Mouse (Mus musculus): Measurements from ENCODE around the gene Pkdrej. TPM values are rescaled to one million over a fixed set of nuclear protein-coding genes. Genes with fewer than 3 reads are reported as not detected.

Gene Pkdrej
- polyA plus RNA-seq, 1 experiment from 2014 or later = 0.15 TPM

DNA sequence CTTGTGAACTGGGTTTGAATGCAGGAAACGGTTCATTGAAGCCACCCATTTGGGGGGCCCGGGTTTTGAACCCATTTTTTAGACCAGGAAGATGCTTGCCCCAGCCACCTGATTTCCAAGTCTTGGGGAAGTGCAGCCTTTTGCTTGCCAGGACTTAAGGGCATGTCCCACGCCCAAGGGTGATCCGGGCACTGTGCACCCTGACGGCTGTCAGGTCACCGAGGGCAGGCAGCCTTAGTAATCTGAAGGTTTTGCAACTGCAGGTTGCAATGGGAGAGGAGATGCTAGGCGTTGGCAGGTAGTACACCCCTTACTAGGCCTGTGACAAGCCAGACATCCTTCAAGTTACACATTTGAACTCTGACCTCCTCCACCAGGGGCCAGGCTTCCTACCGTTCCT, 11.1 kb upstream of the Pkdrej start:
- H3K27ac ChIP-seq = peak overlapping the region; percentile 57; the same call in 1 of the 2 replicates
- ATAC-seq (ENCODE audit: borderline replicate concordance, extremely low read depth, low FRiP score, low TSS enrichment) = 0 out of 2 replicates have a peak, but pooled peaks have one; percentile 28
- H3K4me1 ChIP-seq = peaks cover 15% of the 10 kb centered on the region
- H3K36me3 ChIP-seq = no peaks in the 10 kb centered on the region
- no peaks in the 10 kb centered on the region for H3K9me3 ChIP-seq
- WGBS = 41% methylated on average over 8 of the region's 8 CpGs
- H3K4me3 ChIP-seq = peak overlapping the region; percentile 63
- peak overlapping the region; percentile 83 for H3K4me2 ChIP-seq
- H3K9ac ChIP-seq = peak overlapping the region; percentile 63
- H3K27me3 ChIP-seq = no peaks in the 10 kb centered on the region

DNA sequence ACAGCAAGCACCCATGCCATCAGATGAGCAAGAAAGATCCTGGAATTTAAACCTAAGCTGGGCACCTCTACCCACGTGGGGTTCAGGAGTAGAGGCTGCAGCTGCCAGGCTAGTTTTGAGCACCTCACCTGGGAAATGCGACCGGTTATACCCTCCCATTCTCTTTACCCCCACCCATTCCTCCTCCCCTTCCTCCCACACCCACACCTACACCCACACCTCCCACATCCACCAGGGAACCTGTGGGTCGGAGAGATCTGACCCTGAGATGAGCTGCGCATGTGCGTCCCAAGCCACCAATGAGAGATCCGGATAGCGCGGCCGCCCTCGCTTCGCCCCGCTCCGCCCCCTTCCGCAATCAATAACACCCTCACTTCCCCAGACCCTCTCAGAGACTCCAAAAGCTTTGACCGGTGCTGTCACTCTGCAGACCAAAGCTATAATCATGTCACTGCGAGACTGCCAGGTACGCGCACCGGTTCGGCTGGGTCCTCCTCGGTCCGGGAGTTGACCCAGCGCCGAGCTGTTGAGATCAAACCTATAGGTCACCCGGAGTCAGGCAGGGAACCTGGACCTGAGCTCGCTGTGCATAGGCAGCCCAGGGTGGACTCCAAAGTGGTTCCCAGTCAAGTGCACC, 10.5 kb upstream of the Pkdrej start, which contains the start of gene Ttc38:
Gene Ttc38 (plus strand): TSS at position 353 of the 637 bp plus-strand sequence.
- H3K9me3 ChIP-seq = no peaks in the 10 kb centered on the region
- peak within 1 kb of the TSS; percentile 83 for H3K4me2 ChIP-seq
- no peaks in the 10 kb centered on the region for H3K27me3 ChIP-seq
- peaks cover 15% of the 10 kb centered on the region for H3K4me1 ChIP-seq
- no peaks in the 10 kb centered on the region for H3K36me3 ChIP-seq
- peak within 1 kb of the TSS; percentile 57 for H3K27ac ChIP-seq
- H3K9ac ChIP-seq = peak within 1 kb of the TSS; percentile 63
- H3K4me3 ChIP-seq = peak within 1 kb of the TSS; percentile 63
- WGBS = 2% methylated on average over 27 of the region's 27 CpGs
- peak; percentile 82 for ATAC-seq (ENCODE audit: borderline replicate concordance, extremely low read depth, low FRiP score, low TSS enrichment)

DNA sequence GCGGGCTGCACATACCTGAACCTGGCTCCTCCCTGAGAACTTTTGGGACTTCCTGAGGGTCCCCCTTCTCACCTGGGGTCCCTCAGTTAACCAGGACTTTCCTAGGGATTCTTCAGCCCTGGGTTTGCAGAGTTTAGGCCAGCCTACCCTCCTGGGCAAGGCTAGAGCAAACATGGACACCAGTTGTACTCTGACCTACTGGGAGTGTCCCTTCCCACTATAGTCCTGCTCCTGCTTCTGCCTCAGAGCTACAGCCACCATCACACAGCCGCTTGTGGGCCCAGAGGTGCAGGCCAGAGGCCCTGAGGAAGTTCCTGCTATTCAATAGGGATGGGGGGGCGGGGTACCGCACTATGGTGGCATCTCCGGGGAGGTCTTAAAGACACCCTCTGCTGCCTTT, 7.9 kb upstream of the Pkdrej start:
- WGBS = 71% methylated on average over 5 of the region's 5 CpGs
- Histone ChIP-seq H3K4me1 (peaks cover 15% of the 10 kb centered on the region), H3K27me3 (no peaks in the 10 kb centered on the region), H3K9me3 (no peaks in the 10 kb centered on the region), H3K9ac (no peak overlapping the region), H3K4me3 (no peak overlapping the region), H3K27ac (no peak overlapping the region), H3K4me2 (no peak overlapping the region), H3K36me3 (no peaks in the 10 kb centered on the region)
- no peak for ATAC-seq (ENCODE audit: borderline replicate concordance, extremely low read depth, low FRiP score, low TSS enrichment)

DNA sequence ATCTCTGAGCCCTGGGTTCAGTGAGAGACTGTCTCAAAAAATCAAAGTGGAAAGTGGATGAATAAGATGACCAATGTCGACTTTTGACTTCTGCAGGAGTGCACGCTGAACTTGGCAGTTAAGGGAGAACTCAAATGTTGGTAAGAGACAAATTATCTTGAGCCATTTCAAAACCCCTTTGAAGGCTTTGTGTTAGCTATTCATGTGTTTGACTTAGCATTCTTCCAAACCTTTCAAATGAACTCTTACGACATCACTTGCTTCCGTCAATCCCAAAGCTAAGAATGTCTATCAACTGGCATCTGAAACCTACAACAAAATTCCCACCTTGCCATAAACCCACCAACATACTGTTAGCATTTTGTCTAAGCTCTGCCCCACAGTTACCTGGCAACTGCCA, 6.5 kb upstream of the Pkdrej start:
- H3K9ac ChIP-seq = no peak overlapping the region
- no peak overlapping the region for H3K4me2 ChIP-seq
- H3K9me3 ChIP-seq = no peaks in the 10 kb centered on the region
- peaks cover 15% of the 10 kb centered on the region for H3K4me1 ChIP-seq
- H3K4me3 ChIP-seq = no peak overlapping the region
- ATAC-seq (ENCODE audit: borderline replicate concordance, extremely low read depth, low FRiP score, low TSS enrichment) = no peak
- no peak overlapping the region for H3K27ac ChIP-seq
- no peaks in the 10 kb centered on the region for H3K36me3 ChIP-seq
- 0 out of 2 replicates have a peak, but pooled peaks cover 6% of the 10 kb centered on the region for H3K27me3 ChIP-seq
- WGBS = 50% methylated on average over 4 of the region's 4 CpGs

DNA sequence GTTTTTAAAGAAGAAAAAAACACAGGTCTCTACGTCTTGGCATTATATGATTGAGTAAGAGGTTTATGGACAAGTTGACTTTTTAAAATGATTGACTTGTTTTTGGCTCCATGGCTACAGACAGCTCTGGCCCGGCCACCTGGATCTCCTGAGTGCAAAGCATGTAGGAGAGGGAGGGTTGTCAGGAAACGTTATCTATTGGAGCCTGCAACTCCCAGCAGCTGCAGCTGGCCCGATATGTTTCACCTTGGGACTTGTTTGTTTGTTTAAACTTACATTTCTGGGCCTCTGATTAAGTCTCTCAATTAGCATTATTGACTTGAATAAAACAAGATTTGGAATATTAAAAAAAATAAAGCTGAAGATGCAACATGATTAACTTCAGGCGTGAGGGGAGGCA, 5.1 kb upstream of the Pkdrej start:
- Histone ChIP-seq H3K4me3 (no peak overlapping the region), H3K4me2 (no peak overlapping the region), H3K9me3 (no peaks in the 10 kb centered on the region), H3K36me3 (no peaks in the 10 kb centered on the region), H3K27me3 (0 out of 2 replicates have a peak, but pooled peaks cover 6% of the 10 kb centered on the region), H3K4me1 (peaks cover 8% of the 10 kb centered on the region), H3K27ac (no peak overlapping the region), H3K9ac (no peak overlapping the region)
- WGBS = 31% methylated on average over 5 of the region's 5 CpGs
- ATAC-seq (ENCODE audit: borderline replicate concordance, extremely low read depth, low FRiP score, low TSS enrichment) = no peak

DNA sequence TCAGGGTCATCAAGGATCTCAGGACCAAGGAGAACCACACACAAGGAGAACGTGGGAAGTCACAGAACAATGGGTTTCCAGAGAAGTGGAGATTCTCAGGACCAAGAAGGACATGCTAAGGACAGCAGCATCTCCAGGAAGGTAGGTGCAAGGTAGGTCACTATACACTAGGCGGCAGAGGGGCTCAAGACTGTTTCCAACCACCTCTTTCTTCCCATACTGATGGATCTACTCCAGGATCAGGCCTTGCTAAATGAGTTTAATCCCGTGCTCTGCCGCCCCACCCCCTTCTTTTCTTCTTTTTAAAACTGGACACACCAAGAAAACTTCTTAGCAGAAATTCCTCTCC, 451 bp upstream of the Pkdrej start:
- Histone ChIP-seq H3K4me2 (peak overlapping the region; percentile 98), H3K27ac (no peak overlapping the region), H3K9ac (peak overlapping the region; percentile 52), H3K36me3 (0 out of 2 replicates have a peak, but pooled peaks cover 4% of the 10 kb centered on the region), H3K4me3 (peak overlapping the region; percentile 50), H3K4me1 (peaks cover 10% of the 10 kb centered on the region; the same call in 1 of the 2 replicates), H3K9me3 (no peaks in the 10 kb centered on the region; the same call in 1 of the 2 replicates), H3K27me3 (peaks cover 22% of the 10 kb centered on the region)
- ATAC-seq (ENCODE audit: borderline replicate concordance, extremely low read depth, low FRiP score, low TSS enrichment) = peak; percentile 57; the same call in 1 of the 2 replicates
- WGBS = 13% methylated on average over 4 of the region's 4 CpGs

- 46% methylated on average over 10 of the region's 10 CpGs for WGBS
- Histone ChIP-seq H3K4me2 (no peak overlapping the region), H3K4me3 (no peak overlapping the region), H3K27ac (no peak overlapping the region), H3K9ac (no peak overlapping the region), H3K4me1 (peaks cover 16% of the 10 kb centered on the region), H3K27me3 (no peaks in the 10 kb centered on the region), H3K9me3 (no peaks in the 10 kb centered on the region), H3K36me3 (no peaks in the 10 kb centered on the region)
- no peak for ATAC-seq (ENCODE audit: borderline replicate concordance, extremely low read depth, low FRiP score, low TSS enrichment)
Observed at GRCm38 (mm10) chr15:85813428-85813827, 8.1 kb downstream of the Pkdrej start.

DNA sequence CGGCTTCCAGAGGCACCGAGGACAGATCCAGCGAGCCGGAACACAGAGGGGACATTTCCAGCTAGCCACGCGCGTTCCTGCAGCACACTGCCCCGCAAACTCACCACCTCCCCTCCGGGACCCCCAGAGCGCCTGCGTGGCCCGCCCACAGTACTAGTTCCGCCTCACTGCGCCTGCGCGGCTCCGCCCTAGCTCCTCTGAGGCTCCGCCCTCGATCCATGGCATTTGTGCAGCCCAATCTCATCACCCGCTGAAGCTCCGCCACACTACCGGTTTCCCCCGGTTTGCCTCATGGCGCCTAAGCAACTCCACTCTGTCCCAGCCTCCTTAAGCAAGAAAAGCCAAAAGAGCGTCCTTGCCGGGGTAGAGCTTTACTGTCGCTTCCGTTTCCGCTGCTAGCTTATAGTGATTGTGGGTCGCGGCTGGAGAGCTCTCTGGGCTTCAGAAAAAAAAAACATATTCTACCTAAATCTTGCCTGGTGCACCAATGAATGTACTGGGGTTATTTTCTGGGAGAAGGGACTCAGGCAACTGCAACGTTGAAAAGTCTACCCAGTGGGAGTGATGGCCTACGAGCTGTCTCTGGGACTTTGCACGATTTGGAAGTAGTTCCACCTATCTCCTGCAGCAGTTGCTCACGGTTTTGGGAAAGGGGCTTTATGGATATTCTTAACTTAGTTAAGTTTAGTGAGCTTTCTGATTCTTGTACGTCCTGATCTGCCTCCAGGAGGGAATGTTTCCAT, 9.8 kb downstream of the Pkdrej start, which contains the start of gene Cdpf1:
Gene Cdpf1 (minus strand): TSS at position 163 of the 743 bp plus-strand sequence.
- peak; percentile 95 for ATAC-seq (ENCODE audit: borderline replicate concordance, extremely low read depth, low FRiP score, low TSS enrichment)
- H3K36me3 ChIP-seq = no peaks in the 10 kb centered on the region
- 2% methylated on average over 36 of the region's 36 CpGs for WGBS

GRCm38 (mm10) chr15:85810806-85811521, 10.6 kb downstream of the Pkdrej start:
- Histone ChIP-seq H3K4me2 (peak overlapping the region; percentile 87), H3K36me3 (no peaks in the 10 kb centered on the region), H3K27me3 (no peaks in the 10 kb centered on the region), H3K9me3 (no peaks in the 10 kb centered on the region), H3K4me3 (peak overlapping the region; percentile 84), H3K4me1 (peaks cover 16% of the 10 kb centered on the region), H3K9ac (peak overlapping the region; percentile 84), H3K27ac (peak overlapping the region; percentile 85)
- ATAC-seq (ENCODE audit: borderline replicate concordance, extremely low read depth, low FRiP score, low TSS enrichment) = peak; percentile 87
- WGBS = 3% methylated on average over 36 of the region's 36 CpGs

More for the DNA sequence above, 9.8 kb downstream of the Pkdrej start, which contains the start of gene Cdpf1:
- Histone ChIP-seq H3K27me3 (no peaks in the 10 kb centered on the region), H3K4me1 (peaks cover 16% of the 10 kb centered on the region), H3K4me3 (peak within 1 kb of the TSS; percentile 84), H3K4me2 (peak within 1 kb of the TSS; percentile 87), H3K9ac (peak within 1 kb of the TSS; percentile 84), H3K27ac (peak within 1 kb of the TSS; percentile 85), H3K9me3 (no peaks in the 10 kb centered on the region)

GRCm38 (mm10) chr15:85810462-85810805, 11.1 kb downstream of the Pkdrej start:
- peak overlapping the region; percentile 84 for H3K4me3 ChIP-seq
- H3K4me2 ChIP-seq = peak overlapping the region; percentile 87
- H3K36me3 ChIP-seq = no peaks in the 10 kb centered on the region
- WGBS = 63% methylated on average over 5 of the region's 5 CpGs
- H3K27ac ChIP-seq = no peak overlapping the region
- H3K9me3 ChIP-seq = no peaks in the 10 kb centered on the region
- no peaks in the 10 kb centered on the region for H3K27me3 ChIP-seq
- no peak for ATAC-seq (ENCODE audit: borderline replicate concordance, extremely low read depth, low FRiP score, low TSS enrichment)
- peaks cover 16% of the 10 kb centered on the region for H3K4me1 ChIP-seq
- no peak overlapping the region for H3K9ac ChIP-seq

- WGBS = 82% methylated on average over 12 of the region's 12 CpGs
- no peaks in the 10 kb centered on the region for H3K27me3 ChIP-seq
- H3K27ac ChIP-seq = no peak overlapping the region
- no peaks in the 10 kb centered on the region for H3K9me3 ChIP-seq
- no peak overlapping the region for H3K4me3 ChIP-seq
- H3K4me1 ChIP-seq = peaks cover 16% of the 10 kb centered on the region
- H3K9ac ChIP-seq = no peak overlapping the region
- H3K4me2 ChIP-seq = no peak overlapping the region
- no peaks in the 10 kb centered on the region for H3K36me3 ChIP-seq
- no peak for ATAC-seq (ENCODE audit: borderline replicate concordance, extremely low read depth, low FRiP score, low TSS enrichment)
Observed at GRCm38 (mm10) chr15:85809091-85809490, 12.4 kb downstream of the Pkdrej start.

All from lung, embryonic 15.5 days (tissue).